Mouse (Mus musculus) cerebellum, adult 8-10 months (tissue): ENCODE measurements around the gene Meis1.

Experiments used
- DNase-seq: peaks from one replicate; pipeline ENCODE4 v3.0.0; 2022

The Meis1 gene

DNA sequence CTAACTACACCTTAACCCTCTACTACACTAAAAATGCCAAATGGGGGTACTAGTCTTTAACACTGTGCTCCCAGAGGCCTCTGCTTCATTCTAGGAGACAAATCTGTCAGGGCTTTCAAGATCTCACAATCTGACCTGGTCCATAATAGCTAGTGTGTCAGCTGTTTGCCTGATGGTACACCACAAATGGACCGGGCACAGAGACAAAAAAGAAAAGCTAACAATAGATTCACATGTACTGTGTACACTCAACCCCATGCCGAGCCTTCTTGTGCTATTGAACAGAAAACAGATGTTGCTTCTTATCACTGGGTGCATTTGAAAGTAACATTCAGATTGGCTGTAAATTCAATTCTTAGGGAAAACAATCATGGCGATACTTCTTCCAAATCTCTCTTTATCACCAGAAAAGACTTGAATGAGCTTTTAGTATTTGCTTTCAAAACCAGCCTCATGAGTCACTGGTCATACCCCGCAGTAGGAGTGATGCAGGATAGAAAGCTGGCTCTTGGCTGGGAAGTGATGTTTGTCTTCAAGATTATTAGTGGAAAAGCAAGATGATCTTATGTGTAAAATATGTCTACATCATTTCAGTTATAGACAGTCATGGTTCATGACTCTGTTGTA, 30.0 kb downstream of the Meis1 start:
- DNase-seq = no peak

DNA sequence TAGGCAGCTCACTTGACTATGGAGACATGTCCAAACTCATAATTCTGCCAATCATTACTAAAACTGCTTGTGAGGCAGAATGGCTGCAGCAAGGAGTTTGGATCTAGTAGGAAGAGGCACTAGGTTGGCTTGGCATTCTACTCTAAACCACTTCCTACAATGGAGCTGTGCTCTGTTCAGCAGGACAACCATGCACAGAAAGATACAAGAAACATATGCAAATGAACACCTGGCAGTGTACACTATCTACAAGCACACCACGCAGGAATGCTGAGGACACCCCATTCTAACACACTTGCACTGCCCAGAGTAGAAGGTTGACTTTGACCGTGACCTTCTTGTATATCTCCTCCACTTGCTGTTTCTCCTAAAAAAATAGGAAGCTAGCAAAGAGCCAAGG, 35.0 kb downstream of the Meis1 start:
- DNase-seq = no peak

DNA sequence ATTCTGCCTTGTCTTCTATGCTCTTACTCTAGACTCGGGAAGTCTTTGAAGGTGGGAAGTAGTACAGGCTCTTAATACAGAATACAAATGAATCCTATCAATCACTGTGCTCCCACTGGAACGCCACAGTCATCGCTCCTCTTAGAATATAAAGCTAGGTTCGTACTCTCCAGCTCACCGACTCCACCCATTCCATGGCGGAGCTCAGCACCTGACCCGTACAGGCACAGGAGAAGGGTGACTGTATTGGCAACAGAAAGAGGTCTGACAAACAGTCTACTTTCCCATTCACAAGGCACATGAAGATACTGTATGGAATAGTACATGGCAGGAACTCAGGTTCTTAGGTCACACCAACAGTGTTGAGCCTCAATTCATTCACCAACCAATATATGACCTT, 35.5 kb downstream of the Meis1 start:
- DNase-seq = no peak

DNA sequence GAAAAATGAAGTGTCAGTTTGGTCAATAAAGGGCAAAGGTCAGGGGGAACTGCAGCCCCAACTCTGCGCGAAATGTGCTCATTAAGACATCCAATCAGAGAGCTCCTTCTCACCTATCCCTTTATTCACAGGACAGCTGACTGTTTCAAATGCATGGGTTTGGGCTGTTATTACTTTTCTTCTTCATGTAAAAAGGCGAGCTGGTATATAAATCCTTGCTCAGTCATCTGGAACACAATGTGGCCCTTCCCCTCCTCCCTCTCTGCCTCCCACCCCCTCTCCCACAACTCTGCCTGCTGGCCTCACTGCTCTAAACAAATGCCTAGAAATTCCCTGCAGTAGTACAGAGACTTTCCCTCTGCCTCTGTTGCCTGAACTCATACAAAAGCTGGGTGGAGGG, 36.5 kb downstream of the Meis1 start:
- no peak for DNase-seq

DNA sequence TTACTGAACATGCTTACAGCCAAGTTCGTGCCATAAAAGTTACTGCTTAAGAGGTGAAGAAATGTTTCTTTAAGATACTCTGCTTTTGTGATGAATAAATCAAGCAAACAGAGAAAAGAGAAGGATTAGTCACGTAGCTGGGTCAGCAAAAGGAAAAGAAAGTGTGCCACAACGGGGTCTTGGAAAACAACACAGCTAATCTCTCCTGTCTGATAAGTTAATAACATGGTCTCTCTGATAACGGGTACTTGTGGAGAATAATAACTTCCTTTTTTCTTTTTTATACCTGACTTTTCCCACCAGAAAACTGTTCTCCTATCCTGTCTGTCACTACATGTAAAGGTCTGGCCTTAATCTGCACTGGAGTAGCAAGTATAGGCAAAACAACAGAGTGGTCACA, 37.4 kb downstream of the Meis1 start:
- no peak for DNase-seq

- no peak for DNase-seq
These were observed 38.2 kb downstream of the Meis1 start for GRCm38 (mm10) chr11:18980615-18981014.

GRCm38 (mm10) chr11:18975087-18975486, 43.7 kb downstream of the Meis1 start:
- no peak for DNase-seq

GRCm38 (mm10) chr11:18973808-18974207, 45.0 kb downstream of the Meis1 start:
- no peak for DNase-seq

DNA sequence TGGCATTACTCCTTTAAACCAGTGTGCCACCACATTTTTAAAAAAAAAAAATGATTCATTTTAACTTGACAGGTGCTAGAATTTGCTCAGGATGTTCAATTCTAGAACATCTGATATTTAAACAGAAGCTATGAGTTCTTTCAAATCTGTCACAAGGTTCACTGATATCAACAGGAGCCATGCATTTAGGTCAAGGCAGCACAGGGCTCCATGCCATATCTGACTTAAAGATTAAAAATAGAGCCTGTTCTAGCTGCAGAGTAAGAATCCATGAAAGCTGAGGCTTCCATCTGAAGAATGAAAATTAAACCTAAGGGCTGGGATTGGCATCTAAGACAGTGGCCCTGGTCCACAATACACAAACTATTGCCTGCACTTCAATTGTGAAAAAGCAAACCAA, 45.8 kb downstream of the Meis1 start:
- no peak for DNase-seq

- DNase-seq = no peak
These were observed 47.2 kb downstream of the Meis1 start for GRCm38 (mm10) chr11:18971551-18971950.

DNA sequence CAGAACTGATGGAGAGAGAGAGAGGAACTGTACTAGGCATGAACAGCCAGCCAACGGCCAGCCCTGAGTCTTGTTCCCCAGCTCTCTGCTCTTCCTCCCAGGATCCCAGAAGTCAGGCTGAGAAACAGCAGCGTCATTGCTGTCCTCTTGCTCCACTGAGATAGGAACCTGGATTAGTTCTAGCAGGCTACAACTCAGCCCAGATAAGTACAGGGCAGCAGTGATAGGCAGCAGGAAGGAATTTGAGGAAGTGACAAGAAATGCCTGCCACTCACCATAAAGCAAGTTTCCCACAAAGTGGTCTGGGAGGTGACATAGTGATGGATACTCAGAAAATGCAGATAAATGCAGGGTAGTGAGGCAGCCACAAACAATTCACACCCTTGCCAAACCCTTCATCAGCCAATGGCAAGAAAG, 48.9 kb downstream of the Meis1 start:
- DNase-seq = no peak

DNA sequence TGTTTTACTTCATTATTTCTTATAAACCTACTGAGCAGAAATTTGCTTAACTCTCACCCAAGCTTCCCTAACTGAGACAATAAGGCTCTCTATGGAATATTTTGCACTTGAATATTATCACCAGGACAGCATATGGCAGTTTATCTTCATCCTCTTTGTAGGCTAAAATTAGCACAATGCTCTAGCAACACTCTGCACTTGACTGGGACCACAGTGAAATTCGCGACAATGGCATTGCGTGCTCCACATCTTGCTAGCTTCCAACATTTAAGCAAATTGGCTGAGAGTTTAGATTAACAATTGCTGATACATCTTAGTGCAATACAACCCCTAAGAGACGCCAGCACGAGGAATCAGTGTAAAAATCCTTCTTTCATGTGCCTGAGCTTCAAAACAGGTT, 54.4 kb downstream of the Meis1 start:
- DNase-seq = no peak

DNA sequence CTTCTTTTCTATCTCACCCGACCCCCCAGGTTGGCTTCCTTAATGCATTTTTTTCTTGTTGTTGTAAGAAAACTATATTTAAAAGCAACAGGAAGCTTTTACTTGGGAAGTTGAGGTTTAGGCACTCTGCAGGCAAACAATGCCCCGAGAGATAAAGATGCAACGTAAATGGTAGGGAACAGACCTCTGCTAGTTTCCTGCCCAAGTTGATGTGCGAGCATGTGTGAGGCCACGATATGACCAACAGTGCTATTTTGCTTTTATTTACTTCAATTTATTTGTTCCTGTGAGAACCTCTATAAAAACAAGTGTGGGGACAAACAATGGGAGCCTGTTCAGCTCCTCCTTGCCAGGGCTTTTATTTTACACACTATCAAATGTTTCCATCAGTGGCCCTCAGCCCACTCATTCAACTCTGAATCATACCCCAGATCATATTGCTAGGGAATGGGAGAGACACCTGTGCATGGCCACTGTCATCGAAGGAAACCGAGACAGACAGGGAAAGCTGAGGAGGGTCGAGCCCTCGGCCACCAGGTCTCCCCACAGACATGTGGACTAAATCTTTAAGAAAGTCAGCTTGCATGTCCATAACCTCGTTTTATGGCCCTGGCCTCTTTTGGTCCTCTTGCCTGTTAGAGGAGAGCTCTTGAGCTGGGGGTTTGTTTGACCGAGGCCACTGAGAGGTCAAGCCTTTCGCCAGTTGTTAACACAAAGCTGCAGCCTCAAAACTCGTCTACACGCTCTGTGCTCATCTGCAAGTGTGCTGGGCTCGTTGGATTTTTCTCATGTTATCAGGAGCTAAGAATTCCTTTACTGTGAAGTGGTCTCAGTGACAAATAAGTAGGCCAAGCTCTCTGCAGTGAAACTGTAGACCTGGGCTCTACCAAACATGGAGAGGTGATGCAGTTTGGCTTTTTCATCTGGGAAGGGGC, 55.3 kb downstream of the Meis1 start:
- DNase-seq = no peak

DNA sequence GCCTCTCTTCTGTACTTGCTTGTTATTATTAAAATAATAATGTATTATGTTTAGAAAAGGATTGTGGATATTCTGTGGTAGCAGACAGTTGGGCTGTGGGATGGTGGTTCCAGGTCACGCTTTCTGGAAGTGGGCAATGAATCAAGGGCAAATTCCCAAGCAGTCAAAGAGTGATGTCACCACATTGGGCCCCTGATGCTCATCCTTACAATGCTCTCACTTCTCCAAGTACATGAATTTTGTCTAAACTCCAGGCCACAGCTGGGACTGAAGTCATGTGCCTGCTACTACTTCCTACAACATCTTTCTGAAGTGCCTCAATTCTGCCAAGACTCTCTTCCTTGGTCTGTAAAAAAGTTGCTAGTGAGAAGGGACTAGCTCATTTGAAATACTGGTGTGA, 59.3 kb downstream of the Meis1 start:
- DNase-seq = no peak

DNA sequence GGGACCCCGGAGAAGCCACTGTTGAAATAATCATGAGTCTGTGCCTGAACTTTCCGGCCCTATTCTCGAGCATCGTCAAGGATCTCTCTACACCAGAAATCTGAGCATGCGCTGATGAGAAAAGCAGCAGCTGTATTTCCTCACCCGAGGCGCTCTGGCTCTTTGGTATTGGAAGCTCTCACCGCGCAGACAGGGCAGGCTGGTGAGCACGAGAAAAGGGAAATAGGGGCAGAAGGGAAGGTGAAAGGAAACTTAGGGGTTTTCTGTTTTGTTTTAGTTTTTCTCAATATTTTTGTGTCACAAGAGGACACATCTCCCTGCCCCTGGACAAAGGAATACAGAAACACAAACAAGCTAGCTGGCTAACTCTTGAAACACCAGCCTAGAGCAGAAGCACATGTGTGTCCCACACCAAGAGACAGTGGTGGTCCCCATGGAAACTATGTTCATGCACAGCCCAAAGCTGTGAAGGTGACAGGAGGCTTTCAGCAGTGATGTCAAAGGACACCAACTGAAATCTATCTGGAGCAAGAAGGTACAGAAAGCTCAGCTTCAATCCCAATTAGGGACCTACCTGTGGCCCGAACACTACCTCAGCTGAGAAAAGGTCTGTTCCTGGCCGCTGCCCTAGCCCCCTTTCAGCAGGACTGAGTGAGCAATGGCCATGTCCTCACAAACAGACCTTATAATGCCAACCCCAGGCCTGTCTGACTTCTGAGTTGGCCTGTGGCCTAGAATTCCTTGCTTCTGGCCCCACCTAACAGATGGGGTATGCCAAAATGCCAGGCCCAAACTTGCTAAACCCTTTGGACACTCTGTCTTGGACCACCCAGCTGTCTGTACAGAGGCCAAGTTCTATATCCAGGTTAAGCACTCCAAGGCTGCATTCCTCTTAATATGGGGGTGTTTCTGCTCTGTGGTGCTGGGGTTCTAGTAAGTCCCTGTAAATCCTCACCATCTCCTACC, 60.7 kb downstream of the Meis1 start:
- no peak for DNase-seq

DNA sequence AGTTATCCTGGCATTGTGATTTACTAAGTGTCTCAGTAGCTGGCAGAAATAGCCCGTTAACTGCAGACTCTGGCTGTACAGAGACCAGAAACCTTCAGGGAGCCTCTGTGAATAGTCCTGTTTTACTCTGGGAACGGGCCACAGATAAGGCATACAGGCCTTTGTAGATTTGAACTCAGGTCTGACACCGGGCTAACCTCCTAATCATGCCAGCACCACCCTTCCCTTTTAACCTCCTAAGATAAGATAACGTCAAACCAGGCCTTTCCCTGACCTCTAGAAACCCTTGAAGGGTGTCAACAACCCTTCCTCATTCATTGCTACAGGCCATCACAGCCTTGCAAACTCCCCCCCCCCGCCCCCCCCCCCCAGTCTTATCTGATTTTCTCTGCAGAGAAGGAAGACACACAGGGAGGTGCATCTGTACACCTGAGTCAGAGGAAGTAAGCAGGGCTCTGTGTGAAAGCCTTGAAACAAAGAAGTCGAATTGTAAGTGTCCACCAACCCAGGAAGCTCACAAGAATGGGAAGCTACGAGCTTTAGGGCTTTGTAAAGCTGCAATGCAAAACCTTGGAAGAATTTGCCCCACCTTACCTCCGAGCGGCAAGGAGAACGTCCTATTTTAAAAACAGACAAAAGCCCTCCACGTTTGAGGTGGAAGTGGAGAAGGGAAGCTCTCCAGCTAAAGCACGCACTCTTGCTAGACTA, 61.5 kb downstream of the Meis1 start:
- DNase-seq = no peak

DNA sequence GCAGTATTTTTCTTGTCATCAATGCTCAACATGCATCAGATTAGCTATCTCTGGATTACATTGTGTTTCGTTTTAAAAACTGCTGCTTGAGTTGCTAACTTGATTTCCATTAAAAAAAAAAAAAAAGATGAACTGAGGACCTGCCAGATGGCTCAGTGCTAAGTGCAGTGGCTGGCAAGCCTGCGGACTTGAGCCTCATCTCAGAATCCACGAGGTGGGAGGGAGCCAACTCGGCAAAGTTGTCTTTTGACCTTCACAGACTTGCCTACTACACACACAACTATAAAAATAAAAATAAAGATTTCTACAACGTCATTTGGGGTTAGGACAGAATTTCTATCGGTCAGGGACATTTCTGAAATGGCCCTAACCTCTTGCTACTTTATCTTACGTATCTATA, 62.8 kb downstream of the Meis1 start:
- DNase-seq = no peak

GRCm38 (mm10) chr11:18954852-18955251, 63.9 kb downstream of the Meis1 start:
- DNase-seq = no peak

DNA sequence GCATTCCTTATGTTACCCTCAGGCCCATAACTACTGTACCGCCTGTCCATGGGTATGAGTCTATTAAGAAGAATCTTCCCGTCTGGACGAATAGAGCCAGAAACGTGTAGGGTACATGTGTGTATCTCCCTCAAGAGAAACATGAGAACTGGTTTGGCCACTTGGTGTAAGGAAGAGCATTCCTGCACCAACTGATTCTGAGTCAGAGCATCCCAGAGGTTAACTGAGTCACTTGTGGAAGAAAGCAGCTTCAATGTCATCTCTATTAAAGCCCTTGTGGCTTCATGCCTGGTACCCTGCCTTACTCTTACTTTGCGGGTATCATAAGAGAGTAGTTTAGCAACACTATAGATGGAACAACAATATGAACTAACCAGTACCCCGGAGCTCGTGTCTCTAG, 64.9 kb downstream of the Meis1 start:
- DNase-seq = no peak

DNA sequence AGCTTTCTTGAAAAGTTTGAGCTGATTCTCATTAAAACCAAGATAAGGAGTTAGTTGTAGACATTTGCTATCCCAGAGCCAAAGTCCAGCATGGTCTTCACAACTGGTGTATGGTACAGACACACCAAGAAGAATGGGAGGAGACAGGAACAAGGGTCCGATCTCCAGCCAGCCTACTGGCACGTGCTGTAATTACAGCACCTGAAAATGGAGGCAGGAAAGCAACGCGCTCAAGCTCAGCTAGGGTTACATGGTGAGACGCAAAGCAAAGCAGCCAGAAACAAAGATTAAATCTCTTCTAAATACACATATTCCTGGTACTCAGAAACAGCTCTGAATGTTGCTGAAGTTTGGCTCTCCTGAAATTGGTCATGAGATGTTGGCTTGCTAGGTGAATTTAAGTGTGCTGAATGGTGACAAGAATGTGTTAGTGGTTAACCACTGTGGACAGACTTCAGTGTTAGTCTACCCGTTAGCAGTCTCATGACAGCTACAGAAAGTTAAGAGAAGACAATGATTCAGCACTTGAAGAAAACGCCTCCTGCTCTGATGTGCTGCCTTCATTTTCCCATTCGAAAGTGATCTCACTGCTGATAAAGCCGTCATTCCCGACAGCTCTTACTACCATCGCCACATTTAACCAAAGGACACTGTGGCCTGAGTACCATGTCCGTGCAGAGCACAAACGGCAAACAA, 70.0 kb downstream of the Meis1 start:
- no peak for DNase-seq

DNA sequence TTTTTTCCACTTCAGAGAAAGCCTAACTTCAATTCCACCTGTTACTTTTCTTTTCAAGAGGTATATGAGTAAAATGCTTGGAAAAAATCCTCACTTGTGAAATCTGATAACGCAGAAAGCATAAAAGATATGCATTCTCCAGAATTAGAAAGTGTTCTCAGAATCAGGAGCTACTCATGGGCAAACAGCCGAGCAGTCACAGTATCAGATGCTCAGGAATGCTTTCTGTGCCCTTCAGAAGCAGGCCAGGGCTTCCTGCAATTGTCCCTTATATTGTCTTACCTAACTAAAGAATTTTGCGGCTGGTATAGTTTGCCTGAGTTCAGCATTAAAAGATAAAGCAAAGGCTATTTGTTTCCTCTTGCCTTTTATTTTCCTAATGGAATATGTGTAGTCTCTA, 71.4 kb downstream of the Meis1 start:
- no peak for DNase-seq

DNA sequence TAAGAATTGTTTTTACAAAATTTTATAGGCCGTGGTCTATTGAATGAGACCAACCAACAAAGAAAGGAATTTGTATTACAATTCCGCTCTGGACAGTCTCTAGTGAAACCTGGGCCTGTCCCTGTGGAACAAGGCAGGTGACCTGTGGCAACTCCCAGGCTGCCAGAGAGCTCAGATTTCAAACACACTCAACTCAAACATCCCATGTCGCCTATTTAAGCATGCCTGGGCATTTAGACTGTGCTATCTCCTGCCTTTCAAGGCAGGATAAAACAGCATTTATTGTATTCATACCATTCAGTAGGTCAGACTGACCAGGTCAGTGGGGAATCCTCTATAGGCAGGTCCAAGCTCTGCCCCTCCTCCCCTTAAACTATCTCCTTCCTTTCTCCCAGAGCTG, 73.0 kb downstream of the Meis1 start:
- no peak for DNase-seq
